Mouse (Mus musculus): ENCODE measurements at regions not wholly inside any gene's neighbourhood (a gene's known extent, or its start where the extent isn't known, plus 50 kb on each side); places are given as distances from the start of the nearest gene placed in this dataset.

GRCm38 (mm10) chr3:35353442-35353841 is 400.5 kb upstream of the Atp11b start:
- TF ChIP-seq POLR2A (IDR thresholded peaks at IDR 0.05; ENCODE audit: low read depth, low read length) = no peak
- no peak for TF ChIP-seq CTCF (IDR thresholded peaks at IDR 0.05; ENCODE audit: extremely low read depth, insufficient read depth, insufficient read length, insufficient replicate concordance)

Measured in spleen, adult 2 months (tissue).